Mouse (Mus musculus) left cerebral cortex, postnatal 25 days (tissue): Measurements from ENCODE around the gene Prkag1. TPM values are rescaled to one million over a fixed set of nuclear protein-coding genes. Genes with fewer than 3 reads are reported as not detected.

ENCODE experiments used
- DNase-seq, 2 experiments: peaks; one replicate each; pipeline ENCODE4 v3.0.0; 2022; ENCODE audit warnings: low spot score in 2 of 2, mixed read lengths in 1 of 2
- intact Hi-C: fragments of 180-260 bp; cut with DNase I; formaldehyde crosslinking; loops from one replicate; pipeline ENCODE4 v1.15.1; 2025
- total RNA-seq, 2 experiments: library from RNA; stranded (reverse); gene quantifications; 2 replicates each; pipeline ENCODE4 v1.2.3; 2021

Gene Prkag1
- total RNA-seq, 2 experiments from 2014 or later, result 44.1 to 55.6 TPM

DNA sequence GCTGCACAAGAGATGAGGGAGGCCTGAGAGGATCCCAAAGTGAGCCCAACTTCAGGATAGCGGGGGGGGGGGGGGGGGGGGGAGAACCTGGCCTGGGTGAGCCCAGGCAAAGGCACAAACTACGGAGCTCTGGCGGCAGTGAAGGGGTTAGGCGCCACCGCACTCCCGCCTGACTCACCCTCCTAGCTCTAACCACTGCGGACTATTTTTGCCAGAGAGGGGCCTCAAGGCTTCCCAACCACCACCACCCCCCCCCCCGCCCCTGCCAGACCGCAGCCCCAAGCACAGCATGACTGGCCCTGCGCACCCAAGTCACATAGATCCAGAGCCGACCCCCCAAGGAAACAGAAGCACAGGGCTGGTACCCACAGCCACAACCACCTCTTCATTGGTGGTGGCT lies 52.5 kb downstream of the Prkag1 start:
- DNase-seq, result no peak
- intact Hi-C loops, result no loop called here

DNA sequence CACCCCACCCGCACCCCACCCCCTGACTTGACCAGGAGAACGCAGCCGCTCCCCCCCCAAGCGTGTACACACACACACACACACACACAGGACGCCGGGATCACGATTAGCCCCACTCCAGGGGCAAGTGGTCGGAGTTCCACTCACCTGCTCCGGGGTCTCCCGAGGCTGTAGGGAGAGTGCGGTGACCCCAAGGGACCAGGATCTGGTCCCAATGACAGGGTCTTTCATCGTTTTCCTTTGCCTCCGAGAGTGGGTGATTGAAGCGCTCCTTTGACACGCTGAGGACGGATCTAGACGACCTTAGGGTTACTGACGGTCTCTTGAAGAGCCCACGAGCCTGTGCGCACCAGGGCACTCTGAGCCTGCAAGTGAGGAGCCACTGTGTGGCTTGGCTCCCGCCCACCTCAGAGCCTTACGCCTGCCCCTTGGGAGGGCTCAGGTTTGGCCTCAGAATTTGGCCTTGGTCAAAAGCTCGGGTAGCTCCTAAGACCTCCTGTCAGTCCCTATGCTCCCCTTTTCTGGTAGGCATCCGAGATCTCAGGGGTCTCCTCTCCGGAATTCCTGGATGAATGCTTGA lies 53.0 kb downstream of the Prkag1 start:
- DNase-seq, result no peak

GRCm38 (mm10) chr15:98777762-98778161 lies 53.6 kb downstream of the Prkag1 start, which contains the start of gene Wnt10b:
TSS of gene Wnt10b (minus strand) at chr15:98778150.
- no peak for DNase-seq

More for the DNA sequence above, 53.0 kb downstream of the Prkag1 start:
- intact Hi-C loops, result no loop called here

GRCm38 (mm10) chr15:98777005-98777616 lies 54.2 kb downstream of the Prkag1 start:
- intact Hi-C loops, result no loop called here
- DNase-seq, result no peak

More at GRCm38 (mm10) chr15:98777762-98778161, 53.6 kb downstream of the Prkag1 start, which contains the start of gene Wnt10b:
- intact Hi-C loops, result no loop called here

DNA sequence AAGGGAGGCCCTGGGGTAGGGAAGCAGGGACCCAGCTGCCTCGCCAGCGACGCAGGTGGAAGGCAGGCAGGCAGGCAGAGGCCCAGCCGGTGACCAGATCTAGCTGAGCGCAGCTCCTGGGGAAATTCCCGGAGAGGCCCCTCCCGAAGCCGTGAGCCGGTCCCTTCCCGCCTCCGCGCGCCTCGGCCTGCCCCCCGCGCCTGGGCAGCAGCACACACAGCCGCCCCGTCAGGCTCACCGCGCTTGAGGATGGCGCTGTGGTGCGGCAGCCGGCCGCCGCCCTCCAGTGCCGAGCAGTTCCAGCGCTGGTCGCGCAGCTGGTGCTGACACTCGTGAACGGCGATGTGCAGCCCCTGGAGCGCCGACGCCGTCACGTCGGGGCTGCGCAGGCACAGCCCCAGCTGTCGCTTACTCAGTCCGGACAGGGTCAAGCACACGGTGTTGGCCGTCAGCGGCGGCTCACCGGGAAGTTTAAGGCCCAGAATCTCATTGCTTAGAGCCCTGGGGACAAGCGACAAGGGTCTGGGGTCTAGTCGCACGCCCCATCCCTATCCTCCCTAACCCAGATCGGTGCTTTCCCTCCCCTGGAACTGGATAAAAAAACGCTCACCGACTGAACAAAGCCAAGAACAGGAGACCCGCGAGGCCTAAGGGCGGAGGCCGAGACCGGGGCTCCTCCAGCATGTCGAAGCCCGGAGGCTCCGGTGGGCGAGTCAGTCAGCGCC lies 54.9 kb downstream of the Prkag1 start:
- DNase-seq, result no peak
- intact Hi-C loops, result no loop called here

GRCm38 (mm10) chr15:98775533-98775932 lies 55.8 kb downstream of the Prkag1 start:
- intact Hi-C loops, result no loop called here
- no peak for DNase-seq

- DNase-seq, result no peak
- intact Hi-C loops, result no loop called here
These were observed 57.2 kb downstream of the Prkag1 start for GRCm38 (mm10) chr15:98774096-98774495.

- no peak for DNase-seq
- intact Hi-C loops, result no loop called here
These were observed 58.7 kb downstream of the Prkag1 start for GRCm38 (mm10) chr15:98772511-98773211.

DNA sequence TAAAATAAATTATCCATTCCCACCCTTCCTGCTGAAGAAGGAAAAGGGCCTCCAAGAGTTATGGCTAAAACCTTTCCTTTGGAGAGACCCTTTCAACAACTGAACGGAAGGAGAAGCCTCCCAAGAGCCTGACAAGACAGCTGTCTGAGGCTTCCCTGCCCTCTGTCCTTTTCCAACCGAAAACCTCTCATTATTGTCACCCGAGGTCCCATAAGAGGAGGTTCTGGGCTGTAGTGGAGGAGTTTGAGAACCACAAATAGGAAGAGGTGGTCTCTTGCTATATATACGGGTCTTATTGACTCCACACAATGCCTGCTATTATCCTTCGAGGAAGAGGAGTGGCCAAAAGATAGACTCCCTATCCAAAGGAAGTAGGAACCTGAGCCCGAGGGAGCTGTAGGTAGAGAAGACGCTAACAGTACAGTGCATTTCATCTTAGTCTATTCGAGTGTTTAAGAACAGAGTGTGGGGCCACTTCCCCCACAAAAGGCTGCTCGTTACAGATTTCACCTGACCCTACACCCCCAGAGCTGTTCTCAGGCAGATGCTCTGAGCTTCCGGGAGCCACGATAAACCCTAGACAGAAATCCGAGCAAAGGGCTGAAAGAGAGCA lies 59.4 kb downstream of the Prkag1 start:
- intact Hi-C loops, result no loop called here
- DNase-seq, result no peak

GRCm38 (mm10) chr15:98768259-98768658 lies 63.1 kb downstream of the Prkag1 start:
- intact Hi-C loops, result no loop called here
- DNase-seq, result no peak

DNA sequence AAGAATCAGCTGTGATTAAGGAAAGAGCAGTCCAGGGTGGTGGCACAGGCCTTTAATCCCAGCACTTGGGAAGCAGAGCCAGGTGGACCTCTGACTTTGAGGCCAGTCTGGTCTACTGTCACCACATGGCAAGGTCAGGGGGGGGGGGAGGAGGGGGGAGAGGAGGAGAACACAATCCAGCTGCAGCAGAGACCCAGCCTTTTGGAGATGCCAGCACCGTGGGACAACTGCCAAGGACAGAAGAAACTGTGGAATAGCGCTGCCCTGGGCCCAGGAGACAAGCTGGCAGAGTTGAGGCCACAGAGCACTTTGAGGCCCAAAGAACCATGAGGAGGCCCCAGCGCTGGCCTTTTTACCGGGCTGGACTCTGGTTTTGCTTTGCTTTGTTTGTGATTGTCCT lies 65.4 kb downstream of the Prkag1 start:
- intact Hi-C loops, result no loop called here
- no peak for DNase-seq

Other genes with a start within 250 kb of the Prkag1 start
- 10 to 100 TPM; 51.7 to 53.7 TPM for gene Adcy6, start 221.4 kb downstream of the Prkag1 start, total RNA-seq
- gene Cacnb3, start 200.7 kb downstream of the Prkag1 start, total RNA-seq, result 100 to 1,000 TPM; 277 to 286 TPM
- gene Ddx23, start 168.6 kb downstream of the Prkag1 start, total RNA-seq, result 10 to 100 TPM; 69.4 to 75.8 TPM
- gene Rnd1, start 154.1 kb downstream of the Prkag1 start, total RNA-seq, result 10 to 100 TPM; 31.8 to 36.8 TPM
- gene Ccdc65, start 123.3 kb downstream of the Prkag1 start, total RNA-seq, result 10 to 100 TPM in 1 of 2 experiments, 1 to 10 TPM in 1; 9.8 to 11.4 TPM
- 1 to 10 TPM; 1.4 to 2.3 TPM for gene Fkbp11, start 103.3 kb downstream of the Prkag1 start, total RNA-seq
- gene Arf3, start 68.3 kb downstream of the Prkag1 start, total RNA-seq, result 100 to 1,000 TPM; 767 to 776 TPM
- gene Wnt10b, start 53.4 kb downstream of the Prkag1 start, total RNA-seq, result under 1 TPM; 0.37 to 0.62 TPM
- not detected for gene Wnt1, start 41.7 kb downstream of the Prkag1 start, total RNA-seq
- 100 to 1,000 TPM; 829 to 842 TPM for gene Ddn, start 22.0 kb downstream of the Prkag1 start, total RNA-seq
- gene Kmt2d, start 39.7 kb upstream of the Prkag1 start, total RNA-seq, result 10 to 100 TPM; 78.0 to 80.2 TPM
- gene Rhebl1, start 63.0 kb upstream of the Prkag1 start, total RNA-seq, result 10 to 100 TPM in 1 of 2 experiments, 1 to 10 TPM in 1; 8.2 to 11.6 TPM
- under 1 TPM; 0.37 to 0.41 TPM for gene Dhh, start 67.0 kb upstream of the Prkag1 start, total RNA-seq
- 10 to 100 TPM; 13.8 to 18.4 TPM for gene Lmbr1l, start 86.7 kb upstream of the Prkag1 start, total RNA-seq
- 100 to 1,000 TPM; 541 to 580 TPM for gene Tuba1b, start 103.0 kb upstream of the Prkag1 start, total RNA-seq
- gene Gm49450, start 122.0 kb upstream of the Prkag1 start, total RNA-seq, result not detected
- 1,000 to 10,000 TPM; 1,095 to 1,137 TPM for gene Tuba1a, start 122.2 kb upstream of the Prkag1 start, total RNA-seq
- gene Tuba1c, start 198.4 kb upstream of the Prkag1 start, total RNA-seq, result 10 to 100 TPM; 71.0 to 80.5 TPM
- gene Prph, start 223.7 kb upstream of the Prkag1 start, total RNA-seq, result 1 to 10 TPM; 1.4 to 1.6 TPM
- under 1 TPM; 0.69 TPM for gene Troap, start 243.1 kb upstream of the Prkag1 start, total RNA-seq